Mouse (Mus musculus) brain, adult 10 weeks (tissue): ENCODE data around the gene Gm8693. TPM values are rescaled to one million over a fixed set of nuclear protein-coding genes. Genes with fewer than 3 reads are reported as not detected.

Source experiments
- polyA plus RNA-seq: library from polyadenylated mRNA; stranded (reverse); fragments of 350-450 nt; fragmentation: Illumina TruSeq; extraction: RNeasy Lipid Tissue Mini Kit (QIAGEN cat#74804); gene quantifications from one replicate; pipeline ENCODE4 v1.2.3, GENCODE M21; 2015; ENCODE audit warnings: low read depth, low replicate concordance

The Gm8693 gene
- polyA plus RNA-seq: not detected

DNA sequence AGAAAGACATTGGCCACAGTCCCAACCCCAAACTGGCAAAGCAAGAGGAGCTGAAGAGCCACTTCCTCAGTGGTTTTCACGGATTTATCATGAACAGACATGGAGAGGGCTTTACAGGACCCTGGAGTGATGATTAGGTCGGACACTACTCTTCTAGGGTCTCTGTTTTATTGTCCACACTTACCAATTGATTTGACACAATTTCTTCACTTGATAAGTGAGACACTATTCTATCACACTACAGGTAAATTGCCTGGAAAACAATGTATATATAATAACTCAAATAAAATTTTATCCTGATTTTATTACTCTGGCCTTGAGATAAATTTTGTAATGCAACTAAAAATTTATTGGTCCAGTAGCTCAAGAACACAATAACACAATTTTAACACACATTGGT lies at the start of gene Gm8693:
Gene Gm8693 (minus strand): TSS at position 101 of the 400 bp plus-strand sequence.

GRCm38 (mm10) chr7:22719610-22720009 lies 27.5 kb upstream of the Gm8693 start, which contains the start of gene Gm4567:
Gene Gm4567, minus strand, starts transcription at chr7:22719710.

GRCm38 (mm10) chr7:22657718-22658117 lies 34.4 kb downstream of the Gm8693 start, which contains the start of gene Vmn1r155:
Gene Vmn1r155, plus strand, starts transcription at chr7:22658018.

Other genes with a start within 250 kb of the Gm8693 start
- gene Gm10665, start 228.2 kb downstream of the Gm8693 start, polyA plus RNA-seq: not detected
- not detected for gene Vmn1r151, start 192.6 kb downstream of the Gm8693 start, polyA plus RNA-seq
- not detected for gene Vmn1r152, start 169.3 kb downstream of the Gm8693 start, polyA plus RNA-seq
- gene Gm8677, start 157.4 kb downstream of the Gm8693 start, polyA plus RNA-seq: not detected
- gene Gm4201, start 127.0 kb downstream of the Gm8693 start, polyA plus RNA-seq: not detected
- gene Gm4565, start 104.2 kb downstream of the Gm8693 start, polyA plus RNA-seq: not detected
- not detected for gene Vmn1r155, start 34.3 kb downstream of the Gm8693 start, polyA plus RNA-seq
- not detected for gene Gm4567, start 27.4 kb upstream of the Gm8693 start, polyA plus RNA-seq
- gene Vmn1r157, start 69.4 kb upstream of the Gm8693 start, polyA plus RNA-seq: not detected
- gene Vmn1r158, start 98.5 kb upstream of the Gm8693 start, polyA plus RNA-seq: not detected
- gene Vmn1r159, start 151.3 kb upstream of the Gm8693 start, polyA plus RNA-seq: not detected
- gene Vmn1r160, start 178.9 kb upstream of the Gm8693 start, polyA plus RNA-seq: not detected